Mouse (Mus musculus) heart, adult 18-20 months (tissue): ENCODE data around the gene Acot11. TPM values are rescaled to one million over a fixed set of nuclear protein-coding genes. Genes with fewer than 3 reads are reported as not detected.

Source experiments
- total RNA-seq, 2 experiments: library from RNA; stranded (reverse); gene quantifications; 2 replicates each; pipeline ENCODE4 v1.2.3; 2021

Gene Acot11
- total RNA-seq, 2 experiments from 2014 or later: 24.2 to 38.0 TPM

Other genes starting within 250 kb of the Acot11 start
- gene Dhcr24, start 244.0 kb downstream of the Acot11 start, total RNA-seq: 1 to 10 TPM; 1.5 to 2.5 TPM
- gene Lexm, start 187.8 kb downstream of the Acot11 start, total RNA-seq: not detected
- not detected for gene Ttc22, start 182.6 kb downstream of the Acot11 start, total RNA-seq
- gene Pars2, start 153.9 kb downstream of the Acot11 start, total RNA-seq: 1 to 10 TPM; 4.8 to 4.9 TPM
- gene Ttc4, start 126.1 kb downstream of the Acot11 start, total RNA-seq: 10 to 100 TPM; 18.9 to 20.2 TPM
- gene Mroh7, start 74.1 kb downstream of the Acot11 start, total RNA-seq: under 1 TPM; 0.07 to 0.49 TPM
- under 1 TPM; 0.27 to 0.51 TPM for gene Fam151a, start 71.1 kb downstream of the Acot11 start, total RNA-seq
- 10 to 100 TPM; 27.5 to 37.9 TPM for gene Ssbp3, start 105.7 kb upstream of the Acot11 start, total RNA-seq